Mouse (Mus musculus) kidney, embryonic 14.5 days (tissue): ENCODE measurements around the gene Eif4enif1. TPM values are rescaled to one million over a fixed set of nuclear protein-coding genes. Genes with fewer than 3 reads are reported as not detected.
A peak's percentile ranks its signal among the peaks of the same experiment; 100 is the strongest.
"Not testable (repeated sequence)": the region's sequence is repeated elsewhere in the genome, so short reads cannot be mapped to it uniquely, and the experiment has no call there.

Experiments used
- ATAC-seq: fragments of 200-750 bp; cut with Nextera tagmentation; 2 replicates; pipeline ENCODE4 v1.8.0; 2017; ENCODE audit warnings: moderate number of reproducible peaks, mild to moderate bottlenecking, moderate TSS enrichment, moderate library complexity; ENCODE audit not compliant: low FRiP score, low TSS enrichment
- H3K27ac ChIP-seq: fragments of 300-500 bp; sonication (generic); 2 replicates; pipeline ENCODE4 v1.5.1; 2014; ENCODE audit warnings: low read depth, mild to moderate bottlenecking, low read length, moderate library complexity, mixed read lengths
- H3K27me3 ChIP-seq: fragments of 300-500 bp; sonication (generic); 2 replicates; pipeline ENCODE4 v1.6.1; 2014; ENCODE audit warnings: mild to moderate bottlenecking, low read length; ENCODE audit not compliant: control insufficient read depth, insufficient read depth
- H3K36me3 ChIP-seq: fragments of 300-500 bp; sonication (generic); 2 replicates; pipeline ENCODE4 v1.6.1; 2014; ENCODE audit warnings: low read length, mixed read lengths; ENCODE audit not compliant: control insufficient read depth, insufficient read depth
- H3K4me1 ChIP-seq: fragments of 300-500 bp; sonication (generic); 2 replicates; pipeline ENCODE4 v1.6.1; 2014; ENCODE audit warnings: low read length, mixed read lengths; ENCODE audit not compliant: control insufficient read depth, insufficient read depth
- H3K4me2 ChIP-seq: fragments of 300-500 bp; sonication (generic); replicated peaks from 2 replicates; pipeline ENCODE4 v1.6.1; 2014; ENCODE audit warnings: low read depth, mild to moderate bottlenecking, low read length
- H3K4me3 ChIP-seq: fragments of 300-500 bp; sonication (generic); 2 replicates; pipeline ENCODE4 v1.5.1; 2014; ENCODE audit warnings: mild to moderate bottlenecking, low read length
- H3K9ac ChIP-seq: fragments of 300-500 bp; sonication (generic); 2 replicates; pipeline ENCODE4 v1.6.1; 2014; ENCODE audit warnings: low read depth, mild to moderate bottlenecking, low read length, moderate library complexity
- H3K9me3 ChIP-seq: fragments of 300-500 bp; sonication (generic); 2 replicates; pipeline ENCODE4 v1.6.1; 2016; ENCODE audit warnings: low read length; ENCODE audit not compliant: control insufficient read depth
- WGBS: fragments of 180-500 bp; shearing (Covaris S2); extraction: QIAGEN DNeasy Blood & Tissue Kit; methylation state at CpG from one replicate; pipeline ENCODE4 v1.1.7; 2014; 5-methylcytosine and 5-hydroxymethylcytosine counted together
- polyA plus RNA-seq: library from polyadenylated mRNA; unstranded; fragments of >200 nt; fragmentation: Nextera tagmentation; extraction: Ambion mirVana; gene quantifications from 2 replicates; pipeline ENCODE4 v1.2.1, GENCODE M21; 2014

Eif4enif1 gene
- polyA plus RNA-seq, result 46.8 and 65.8 TPM in 2 replicates

- under 1% methylated on average over 42 of the region's 57 CpGs for WGBS
- no peaks in the 10 kb centered on the region for H3K27me3 ChIP-seq
These were observed at the start of gene Eif4enif1 for GRCm38 (mm10) chr11:3202231-3202701. TSS of gene Eif4enif1 (plus strand) at chr11:3202392.

GRCm38 (mm10) chr11:3153666-3154397, 48.4 kb upstream of the Eif4enif1 start:
- H3K4me1 ChIP-seq, H3K4me3 ChIP-seq, H3K4me2 ChIP-seq, H3K27me3 ChIP-seq, H3K9ac ChIP-seq, H3K27ac ChIP-seq, H3K36me3 ChIP-seq: not testable (repeated sequence)
- 84% methylated on average over 1 of the region's 1 CpGs for WGBS
- ATAC-seq, result peak; percentile 53
- H3K9me3 ChIP-seq, result peaks cover 13% of the 10 kb centered on the region

More at GRCm38 (mm10) chr11:3202231-3202701, at the start of gene Eif4enif1:
- Histone ChIP-seq H3K36me3 (peaks cover 21% of the 10 kb centered on the region), H3K4me1 (no peaks in the 10 kb centered on the region), H3K27ac (no peak within 1 kb of the TSS), H3K9ac (peak within 1 kb of the TSS; percentile 50), H3K4me2 (peak within 1 kb of the TSS; percentile 16), H3K9me3 (no peaks in the 10 kb centered on the region), H3K4me3 (peak within 1 kb of the TSS; percentile 35)
- ATAC-seq, result peak; percentile 82

- H3K27ac ChIP-seq, ATAC-seq: not testable (repeated sequence)
- 91% methylated on average over 2 of the region's 3 CpGs for WGBS
These were observed 45.2 kb upstream of the Eif4enif1 start for GRCm38 (mm10) chr11:3156991-3157390.

GRCm38 (mm10) chr11:3157996-3158395, 44.2 kb upstream of the Eif4enif1 start:
- H3K9ac ChIP-seq, H3K36me3 ChIP-seq, H3K4me1 ChIP-seq, H3K27me3 ChIP-seq, H3K4me2 ChIP-seq, H3K27ac ChIP-seq, H3K4me3 ChIP-seq, ATAC-seq: not testable (repeated sequence)
- 94% methylated on average over 6 of the region's 6 CpGs for WGBS
- peaks cover 13% of the 10 kb centered on the region for H3K9me3 ChIP-seq

More at GRCm38 (mm10) chr11:3156991-3157390, 45.2 kb upstream of the Eif4enif1 start:
- H3K36me3 ChIP-seq, H3K27me3 ChIP-seq, H3K4me3 ChIP-seq, H3K9me3 ChIP-seq, H3K4me1 ChIP-seq, H3K9ac ChIP-seq, H3K4me2 ChIP-seq: not testable (repeated sequence)

- H3K9ac ChIP-seq, H3K36me3 ChIP-seq, H3K4me3 ChIP-seq, H3K4me1 ChIP-seq, H3K27ac ChIP-seq, ATAC-seq, H3K4me2 ChIP-seq, H3K9me3 ChIP-seq, H3K27me3 ChIP-seq: not testable (repeated sequence)
- WGBS, result 89% methylated on average over 4 of the region's 4 CpGs
These were observed 43.4 kb upstream of the Eif4enif1 start for GRCm38 (mm10) chr11:3158800-3159199.

- H3K4me1 ChIP-seq, H3K9ac ChIP-seq, H3K4me2 ChIP-seq, ATAC-seq, H3K4me3 ChIP-seq, H3K36me3 ChIP-seq, H3K27ac ChIP-seq, H3K9me3 ChIP-seq, H3K27me3 ChIP-seq: not testable (repeated sequence)
- WGBS, result 62% methylated on average over 1 of the region's 2 CpGs
These were observed 40.8 kb upstream of the Eif4enif1 start for GRCm38 (mm10) chr11:3161370-3161769.

- peak; percentile 37 for ATAC-seq
- not testable (repeated sequence) for H3K4me3 ChIP-seq, H3K4me1 ChIP-seq, H3K36me3 ChIP-seq, H3K27ac ChIP-seq, H3K9ac ChIP-seq, H3K9me3 ChIP-seq, H3K27me3 ChIP-seq, H3K4me2 ChIP-seq
- WGBS, result 64% methylated on average over 5 of the region's 5 CpGs
These were observed 39.8 kb upstream of the Eif4enif1 start for GRCm38 (mm10) chr11:3162236-3162897.

GRCm38 (mm10) chr11:3163122-3163521, 39.1 kb upstream of the Eif4enif1 start:
- not testable (repeated sequence) for H3K4me2 ChIP-seq, H3K36me3 ChIP-seq, H3K27ac ChIP-seq, ATAC-seq, H3K27me3 ChIP-seq, H3K9ac ChIP-seq, H3K4me1 ChIP-seq, H3K9me3 ChIP-seq, H3K4me3 ChIP-seq
- 93% methylated on average over 2 of the region's 2 CpGs for WGBS

GRCm38 (mm10) chr11:3163661-3164060, 38.5 kb upstream of the Eif4enif1 start:
- H3K36me3 ChIP-seq, H3K4me3 ChIP-seq, H3K4me2 ChIP-seq, H3K27me3 ChIP-seq, ATAC-seq, H3K9ac ChIP-seq, H3K4me1 ChIP-seq, H3K27ac ChIP-seq, H3K9me3 ChIP-seq: not testable (repeated sequence)
- 65% methylated on average over 3 of the region's 3 CpGs for WGBS
